Mouse (Mus musculus) midbrain, embryonic 10.5 days (tissue): ENCODE data around the gene Ankrd11. TPM values are rescaled to one million over a fixed set of nuclear protein-coding genes. Genes with fewer than 3 reads are reported as not detected.

ENCODE experiments used
- DNase-seq: peaks from one replicate; pipeline ENCODE4 v3.0.0-alpha.2; 2017; ENCODE audit warnings: low spot score
- H3K27ac ChIP-seq: fragments of 300-500 bp; sonication (generic); replicated peaks from 2 replicates; pipeline ENCODE4 v1.5.1; 2016; ENCODE audit warnings: mild to moderate bottlenecking
- H3K27me3 ChIP-seq: fragments of 300-500 bp; sonication (generic); 2 replicates; pipeline ENCODE4 v1.6.1; 2016; ENCODE audit warnings: low read depth, mild to moderate bottlenecking; ENCODE audit not compliant: poor library complexity, severe bottlenecking
- H3K36me3 ChIP-seq: fragments of 300-500 bp; sonication (generic); 2 replicates; pipeline ENCODE4 v1.6.1; 2016; ENCODE audit warnings: mild to moderate bottlenecking, moderate library complexity
- H3K4me1 ChIP-seq: fragments of 300-500 bp; sonication (generic); 2 replicates; pipeline ENCODE4 v1.6.1; 2016
- H3K4me3 ChIP-seq: fragments of 300-500 bp; sonication (generic); 2 replicates; pipeline ENCODE4 v1.5.1; 2016; ENCODE audit warnings: mild to moderate bottlenecking, moderate library complexity
- H3K9me3 ChIP-seq: fragments of 300-500 bp; sonication (generic); replicated peaks from 2 replicates; pipeline ENCODE4 v1.6.1; 2016; ENCODE audit warnings: mild to moderate bottlenecking
- WGBS: fragments of 180-500 bp; shearing (Covaris S2); methylation state at CpG from one replicate; pipeline ENCODE4 v1.1.7; 2016; 5-methylcytosine and 5-hydroxymethylcytosine counted together
- polyA plus RNA-seq: library from polyadenylated mRNA; unstranded; fragments of >200 nt; fragmentation: Nextera tagmentation; extraction: Ambion mirVana; gene quantifications from 2 replicates; pipeline ENCODE4 v1.2.1, GENCODE M21; 2016

Gene Ankrd11
- polyA plus RNA-seq, 1 experiment from 2014 or later = 29.5 TPM

GRCm38 (mm10) chr8:122968145-122968544, 73.9 kb downstream of the Ankrd11 start:
- DNase-seq = no peak
- Histone ChIP-seq H3K27ac (no peak overlapping the region), H3K9me3 (0 out of 2 replicates have a peak, but pooled peaks cover 2% of the 10 kb centered on the region), H3K4me3 (no peak overlapping the region), H3K4me1 (no peaks in the 10 kb centered on the region), H3K27me3 (no peaks in the 10 kb centered on the region), H3K36me3 (peaks cover 68% of the 10 kb centered on the region)
- 90% methylated on average over 3 of the region's 3 CpGs for WGBS

GRCm38 (mm10) chr8:122966638-122967037, 75.4 kb downstream of the Ankrd11 start:
- DNase-seq = no peak
- 89% methylated on average over 3 of the region's 3 CpGs for WGBS
- 0 out of 2 replicates have a peak, but pooled peaks cover 2% of the 10 kb centered on the region for H3K9me3 ChIP-seq
- no peak overlapping the region for H3K27ac ChIP-seq
- no peaks in the 10 kb centered on the region for H3K27me3 ChIP-seq
- H3K4me3 ChIP-seq = no peak overlapping the region
- H3K36me3 ChIP-seq = peaks cover 58% of the 10 kb centered on the region
- peaks cover 9% of the 10 kb centered on the region for H3K4me1 ChIP-seq

GRCm38 (mm10) chr8:122962046-122962445, 80.0 kb downstream of the Ankrd11 start:
- WGBS = 72% methylated on average over 5 of the region's 5 CpGs
- Histone ChIP-seq H3K9me3 (no peaks in the 10 kb centered on the region), H3K27ac (no peak overlapping the region), H3K4me3 (no peak overlapping the region), H3K4me1 (peaks cover 20% of the 10 kb centered on the region), H3K27me3 (no peaks in the 10 kb centered on the region), H3K36me3 (peaks cover 18% of the 10 kb centered on the region)
- no peak for DNase-seq

- DNase-seq = no peak
- 90% methylated on average over 2 of the region's 2 CpGs for WGBS
- Histone ChIP-seq H3K9me3 (no peaks in the 10 kb centered on the region), H3K27ac (no peak overlapping the region), H3K4me3 (no peak overlapping the region), H3K36me3 (peaks cover 18% of the 10 kb centered on the region), H3K4me1 (peaks cover 23% of the 10 kb centered on the region), H3K27me3 (no peaks in the 10 kb centered on the region)
These were observed 80.6 kb downstream of the Ankrd11 start for GRCm38 (mm10) chr8:122961458-122961857.

- Histone ChIP-seq H3K9me3 (no peaks in the 10 kb centered on the region), H3K27ac (no peak overlapping the region)
- WGBS = 23% methylated on average over 1 of the region's 1 CpGs
These were observed 81.1 kb downstream of the Ankrd11 start for GRCm38 (mm10) chr8:122960932-122961331.

GRCm38 (mm10) chr8:122960323-122960722, 81.8 kb downstream of the Ankrd11 start:
- Histone ChIP-seq H3K36me3 (peaks cover 12% of the 10 kb centered on the region), H3K9me3 (no peaks in the 10 kb centered on the region), H3K4me3 (no peak overlapping the region), H3K27ac (no peak overlapping the region), H3K4me1 (peaks cover 26% of the 10 kb centered on the region), H3K27me3 (no peaks in the 10 kb centered on the region)
- WGBS = 93% methylated on average over 5 of the region's 5 CpGs
- DNase-seq = no peak

More at GRCm38 (mm10) chr8:122960932-122961331, 81.1 kb downstream of the Ankrd11 start:
- Histone ChIP-seq H3K36me3 (peaks cover 18% of the 10 kb centered on the region), H3K4me3 (no peak overlapping the region), H3K27me3 (no peaks in the 10 kb centered on the region), H3K4me1 (peaks cover 24% of the 10 kb centered on the region)
- DNase-seq = no peak

GRCm38 (mm10) chr8:122955997-122956396, 86.1 kb downstream of the Ankrd11 start:
- no peak overlapping the region for H3K27ac ChIP-seq
- H3K36me3 ChIP-seq = no peaks in the 10 kb centered on the region
- no peaks in the 10 kb centered on the region for H3K9me3 ChIP-seq
- 96% methylated on average over 3 of the region's 3 CpGs for WGBS
- peaks cover 16% of the 10 kb centered on the region for H3K4me1 ChIP-seq
- no peaks in the 10 kb centered on the region for H3K27me3 ChIP-seq
- no peak for DNase-seq
- H3K4me3 ChIP-seq = no peak overlapping the region

- H3K4me3 ChIP-seq = no peak overlapping the region
- no peaks in the 10 kb centered on the region for H3K27me3 ChIP-seq
- DNase-seq = no peak
- no peaks in the 10 kb centered on the region for H3K9me3 ChIP-seq
- no peak overlapping the region for H3K27ac ChIP-seq
- peaks cover 11% of the 10 kb centered on the region; the same call in 1 of the 2 replicates for H3K4me1 ChIP-seq
- H3K36me3 ChIP-seq = no peaks in the 10 kb centered on the region
These were observed 86.9 kb downstream of the Ankrd11 start for GRCm38 (mm10) chr8:122955195-122955594.

GRCm38 (mm10) chr8:122954090-122954799, 87.8 kb downstream of the Ankrd11 start:
- DNase-seq = no peak
- WGBS = 88% methylated on average over 3 of the region's 3 CpGs
- no peaks in the 10 kb centered on the region for H3K36me3 ChIP-seq

GRCm38 (mm10) chr8:122953028-122953427, 89.0 kb downstream of the Ankrd11 start:
- no peaks in the 10 kb centered on the region for H3K27me3 ChIP-seq
- peaks cover 20% of the 10 kb centered on the region; the same call in 1 of the 2 replicates for H3K4me1 ChIP-seq
- H3K27ac ChIP-seq = no peak overlapping the region
- no peak overlapping the region for H3K4me3 ChIP-seq
- no peak for DNase-seq
- no peaks in the 10 kb centered on the region for H3K36me3 ChIP-seq
- 86% methylated on average over 6 of the region's 6 CpGs for WGBS
- no peaks in the 10 kb centered on the region for H3K9me3 ChIP-seq

More at GRCm38 (mm10) chr8:122954090-122954799, 87.8 kb downstream of the Ankrd11 start:
- Histone ChIP-seq H3K27ac (no peak overlapping the region), H3K4me1 (peaks cover 19% of the 10 kb centered on the region; the same call in 1 of the 2 replicates), H3K27me3 (no peaks in the 10 kb centered on the region), H3K4me3 (no peak overlapping the region), H3K9me3 (no peaks in the 10 kb centered on the region)

GRCm38 (mm10) chr8:122951456-122951855, 90.6 kb downstream of the Ankrd11 start:
- no peak overlapping the region for H3K27ac ChIP-seq
- no peaks in the 10 kb centered on the region for H3K9me3 ChIP-seq
- no peak for DNase-seq
- no peak overlapping the region for H3K4me3 ChIP-seq
- H3K4me1 ChIP-seq = peaks cover 16% of the 10 kb centered on the region; the same call in 1 of the 2 replicates
- H3K27me3 ChIP-seq = no peaks in the 10 kb centered on the region
- 90% methylated on average over 5 of the region's 5 CpGs for WGBS
- no peaks in the 10 kb centered on the region for H3K36me3 ChIP-seq

- 90% methylated on average over 5 of the region's 5 CpGs for WGBS
- H3K36me3 ChIP-seq = no peaks in the 10 kb centered on the region
- no peak for DNase-seq
These were observed 92.4 kb downstream of the Ankrd11 start for GRCm38 (mm10) chr8:122949701-122950100.

GRCm38 (mm10) chr8:122945775-122946174, 96.3 kb downstream of the Ankrd11 start:
- H3K36me3 ChIP-seq = 0 out of 2 replicates have a peak, but pooled peaks cover 2% of the 10 kb centered on the region
- no peaks in the 10 kb centered on the region for H3K27me3 ChIP-seq
- peaks cover 8% of the 10 kb centered on the region; the same call in 1 of the 2 replicates for H3K4me1 ChIP-seq
- H3K9me3 ChIP-seq = no peaks in the 10 kb centered on the region
- H3K4me3 ChIP-seq = no peak overlapping the region
- H3K27ac ChIP-seq = no peak overlapping the region
- no peak for DNase-seq
- WGBS = 76% methylated on average over 2 of the region's 2 CpGs

More at GRCm38 (mm10) chr8:122949701-122950100, 92.4 kb downstream of the Ankrd11 start:
- H3K9me3 ChIP-seq = no peaks in the 10 kb centered on the region
- H3K27ac ChIP-seq = no peak overlapping the region
- H3K27me3 ChIP-seq = no peaks in the 10 kb centered on the region
- H3K4me3 ChIP-seq = no peak overlapping the region
- peaks cover 13% of the 10 kb centered on the region; the same call in 1 of the 2 replicates for H3K4me1 ChIP-seq
